Mouse (Mus musculus) limb, embryonic 14.5 days (tissue): Measurements from ENCODE around the gene Tram1l1. TPM values are rescaled to one million over a fixed set of nuclear protein-coding genes. Genes with fewer than 3 reads are reported as not detected.
A peak's percentile ranks its signal among the peaks of the same experiment; 100 is the strongest.
"Not testable (repeated sequence)": the region's sequence is repeated elsewhere in the genome, so short reads cannot be mapped to it uniquely, and the experiment has no call there.

ENCODE experiments used
- ATAC-seq: fragments of 200-750 bp; cut with Nextera tagmentation; 2 replicates; pipeline ENCODE4 v1.8.0; 2017; ENCODE audit warnings: low read depth, moderate number of reproducible peaks, moderate TSS enrichment; ENCODE audit not compliant: low FRiP score
- DNase-seq: peaks from one replicate; pipeline ENCODE4 v3.0.0-alpha.2; 2015; ENCODE audit warnings: low spot score
- H3K27ac ChIP-seq: fragments of 300-500 bp; sonication (generic); replicated peaks from 2 replicates; pipeline ENCODE4 v1.5.1; 2014; ENCODE audit warnings: low read depth, mild to moderate bottlenecking, low read length, moderate library complexity, mixed read lengths
- H3K27me3 ChIP-seq: fragments of 300-500 bp; sonication (generic); 2 replicates; pipeline ENCODE4 v1.6.1; 2014; ENCODE audit warnings: low read length, mixed read lengths; ENCODE audit not compliant: control insufficient read depth, insufficient read depth
- H3K36me3 ChIP-seq: fragments of 300-500 bp; sonication (generic); 2 replicates; pipeline ENCODE4 v1.6.1; 2014; ENCODE audit warnings: mild to moderate bottlenecking, low read length, moderate library complexity, mixed read lengths; ENCODE audit not compliant: control insufficient read depth, insufficient read depth
- H3K4me1 ChIP-seq: fragments of 300-500 bp; sonication (generic); 2 replicates; pipeline ENCODE4 v1.6.1; 2014; ENCODE audit warnings: antibody characterized with exemption, low read length, mixed read lengths; ENCODE audit not compliant: control insufficient read depth, insufficient read depth
- H3K4me2 ChIP-seq: fragments of 300-500 bp; sonication (generic); replicated peaks from 2 replicates; pipeline ENCODE4 v1.6.1; 2014; ENCODE audit warnings: low read depth, mild to moderate bottlenecking, low read length, moderate library complexity; ENCODE audit not compliant: severe bottlenecking
- H3K4me3 ChIP-seq: fragments of 300-500 bp; sonication (generic); replicated peaks from 2 replicates; pipeline ENCODE4 v1.5.1; 2014; ENCODE audit warnings: low read length
- H3K9ac ChIP-seq: fragments of 300-500 bp; sonication (generic); 2 replicates; pipeline ENCODE4 v1.6.1; 2014; ENCODE audit warnings: mild to moderate bottlenecking, low read depth, low read length, moderate library complexity; ENCODE audit not compliant: severe bottlenecking
- H3K9me3 ChIP-seq: fragments of 300-500 bp; sonication (generic); 2 replicates; pipeline ENCODE4 v1.6.1; 2016; ENCODE audit warnings: low read length; ENCODE audit not compliant: control insufficient read depth
- POLR2A ChIP-seq: fragments of 200-500 bp; IDR thresholded peaks from 2 replicates; pipeline ENCODE4 v1.8.0; 2012; ENCODE audit warnings: inconsistent platforms, mild to moderate bottlenecking, moderate library complexity, borderline replicate concordance; ENCODE audit not compliant: insufficient read depth, insufficient read length; ENCODE audit errors: extremely low read depth
- WGBS: fragments of 180-500 bp; shearing (Covaris S2); extraction: QIAGEN DNeasy Blood & Tissue Kit; methylation state at CpG from one replicate; pipeline ENCODE4 v1.1.7; 2014; 5-methylcytosine and 5-hydroxymethylcytosine counted together
- polyA plus RNA-seq, 2 experiments: library from polyadenylated mRNA; depleted of rRNA in 1 of 2; stranded (reverse) in 1 of 2; unstranded in 1 of 2; fragments of >200 nt; fragmentation: Nextera tagmentation in 1 of 2; extraction: Ambion mirVana in 1 of 2; gene quantifications; 2 replicates each; pipeline versions ENCODE4 v1.2.1 to v1.2.3; 2012 to 2014

Gene Tram1l1
- 8.0 and 9.8 TPM in 2 replicates for polyA plus RNA-seq (2012; rRNA removed)
- 11.8 and 12.6 TPM in 2 replicates for polyA plus RNA-seq (2014; fragmentation: Nextera tagmentation; extraction: Ambion mirVana)

GRCm38 (mm10) chr3:124320821-124321576 is at the start of gene Tram1l1:
Gene Tram1l1 (plus strand): TSS chr3:124320855.
- DNase-seq (peak; percentile 85), ATAC-seq (peak; percentile 93)
- H3K27me3 ChIP-seq, result no peaks in the 10 kb centered on the region
- peaks cover 11% of the 10 kb centered on the region for H3K4me1 ChIP-seq
- TF ChIP-seq POLR2A, result 0 out of 2 replicates have a peak, but pooled peaks have one; percentile 26
- H3K9ac ChIP-seq, result peak within 1 kb of the TSS; percentile 81
- peak within 1 kb of the TSS; percentile 81 for H3K4me2 ChIP-seq
- H3K36me3 ChIP-seq, result no peaks in the 10 kb centered on the region
- H3K9me3 ChIP-seq, result no peaks in the 10 kb centered on the region
- no peak within 1 kb of the TSS for H3K27ac ChIP-seq
- WGBS, result 5% methylated on average over 46 of the region's 53 CpGs
- H3K4me3 ChIP-seq, result peak within 1 kb of the TSS; percentile 64

GRCm38 (mm10) chr3:124271229-124271628 is 49.4 kb upstream of the Tram1l1 start:
- no peaks in the 10 kb centered on the region for H3K27me3 ChIP-seq
- H3K9me3 ChIP-seq, result no peaks in the 10 kb centered on the region
- H3K4me3 ChIP-seq, result no peak overlapping the region
- no peak overlapping the region for H3K4me2 ChIP-seq
- H3K36me3 ChIP-seq, result no peaks in the 10 kb centered on the region
- DNase-seq (no peak), ATAC-seq (no peak)
- H3K27ac ChIP-seq, result no peak overlapping the region
- TF ChIP-seq POLR2A, result no peak
- WGBS, result 47% methylated on average over 4 of the region's 4 CpGs
- H3K9ac ChIP-seq, result no peak overlapping the region
- no peaks in the 10 kb centered on the region for H3K4me1 ChIP-seq

- WGBS, result 43% methylated on average over 3 of the region's 3 CpGs
Observed at GRCm38 (mm10) chr3:124271668-124272067, 49.0 kb upstream of the Tram1l1 start.

GRCm38 (mm10) chr3:124272465-124273089 is 48.1 kb upstream of the Tram1l1 start:
- DNase-seq, result no peak
- Histone ChIP-seq H3K4me1 (no peaks in the 10 kb centered on the region), H3K27me3 (no peaks in the 10 kb centered on the region), H3K9me3 (no peaks in the 10 kb centered on the region), H3K9ac (no peak overlapping the region), H3K4me2 (no peak overlapping the region), H3K27ac (no peak overlapping the region), H3K4me3 (no peak overlapping the region), H3K36me3 (no peaks in the 10 kb centered on the region)
- 37% methylated on average over 2 of the region's 2 CpGs for WGBS
- TF ChIP-seq POLR2A, result no peak
- no peak for ATAC-seq

More at GRCm38 (mm10) chr3:124271668-124272067, 49.0 kb upstream of the Tram1l1 start:
- H3K9me3 ChIP-seq, result no peaks in the 10 kb centered on the region
- no peak overlapping the region for H3K4me3 ChIP-seq
- no peak for TF ChIP-seq POLR2A
- H3K36me3 ChIP-seq, result no peaks in the 10 kb centered on the region
- no peak overlapping the region for H3K9ac ChIP-seq
- H3K4me2 ChIP-seq, result no peak overlapping the region
- H3K4me1 ChIP-seq, result no peaks in the 10 kb centered on the region
- no peaks in the 10 kb centered on the region for H3K27me3 ChIP-seq
- no peak overlapping the region for H3K27ac ChIP-seq
- no peak for DNase-seq
- no peak for ATAC-seq

- H3K27me3 ChIP-seq, H3K9me3 ChIP-seq, H3K4me3 ChIP-seq, H3K4me1 ChIP-seq, H3K36me3 ChIP-seq, H3K27ac ChIP-seq, H3K9ac ChIP-seq, ATAC-seq: not testable (repeated sequence)
- H3K4me2 ChIP-seq, result peak overlapping the region; percentile 25; the same call in 1 of the 2 replicates
- WGBS, result 12% methylated on average over 13 of the region's 13 CpGs
- peak; percentile 55 for DNase-seq
Observed at GRCm38 (mm10) chr3:124274928-124275609, 45.6 kb upstream of the Tram1l1 start.

- not testable (repeated sequence) for H3K27me3 ChIP-seq, H3K4me1 ChIP-seq, H3K27ac ChIP-seq, H3K36me3 ChIP-seq, DNase-seq, H3K9ac ChIP-seq, H3K9me3 ChIP-seq, ATAC-seq, H3K4me2 ChIP-seq, H3K4me3 ChIP-seq
- WGBS, result 39% methylated on average over 7 of the region's 7 CpGs
Observed at GRCm38 (mm10) chr3:124288936-124289335, 31.7 kb upstream of the Tram1l1 start.
